Mouse (Mus musculus) embryo, embryonic 10.5 days (tissue): ENCODE data around the gene Myt1.
"Not testable (repeated sequence)": the region's sequence is repeated elsewhere in the genome, so short reads cannot be mapped to it uniquely, and the experiment has no call there.

ENCODE experiments used
- DNase-seq: peaks from one replicate; pipeline ENCODE4 v3.0.0-alpha.2; 2015; ENCODE audit warnings: low spot score

Gene Myt1

DNA sequence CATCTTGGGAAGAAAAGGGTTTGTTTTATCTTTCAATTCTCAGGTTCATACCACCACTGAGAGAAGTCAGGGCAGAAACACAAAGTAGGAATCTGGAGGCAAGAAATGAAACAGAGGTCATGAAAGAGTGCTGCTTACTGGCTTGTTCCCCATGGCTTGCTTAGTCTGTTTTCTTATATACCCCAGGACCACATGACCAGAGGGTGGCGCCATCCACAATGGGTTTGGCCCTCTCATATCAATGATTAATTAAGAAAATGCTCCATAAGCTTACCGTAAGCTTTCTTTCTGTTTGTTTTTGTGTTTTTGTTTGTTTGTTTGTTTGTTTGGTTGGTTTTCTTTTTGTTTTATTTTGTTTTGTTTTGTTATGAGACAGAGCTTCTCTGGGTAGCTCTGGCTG, 14.6 kb downstream of the Myt1 start:
- no peak for DNase-seq

DNA sequence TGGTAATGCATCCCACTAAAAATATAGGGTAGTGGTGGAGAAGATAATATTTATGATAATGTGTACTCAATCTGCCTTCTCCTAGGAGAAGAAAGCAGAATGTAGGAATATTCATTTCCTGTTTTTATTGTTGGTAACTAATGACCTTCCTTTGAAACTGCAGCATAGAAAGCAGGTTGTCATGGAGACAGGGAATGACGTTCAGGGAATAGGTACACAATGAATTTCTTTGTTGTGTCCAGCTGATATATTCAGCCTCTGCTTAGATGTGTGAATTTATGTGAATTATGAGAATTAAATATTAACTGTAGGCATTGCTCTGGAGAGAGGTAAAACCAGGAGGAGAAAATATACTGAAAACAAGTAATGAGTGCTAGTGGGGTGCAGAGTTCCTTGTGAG, 18.3 kb downstream of the Myt1 start:
- DNase-seq = peak; percentile 24

DNA sequence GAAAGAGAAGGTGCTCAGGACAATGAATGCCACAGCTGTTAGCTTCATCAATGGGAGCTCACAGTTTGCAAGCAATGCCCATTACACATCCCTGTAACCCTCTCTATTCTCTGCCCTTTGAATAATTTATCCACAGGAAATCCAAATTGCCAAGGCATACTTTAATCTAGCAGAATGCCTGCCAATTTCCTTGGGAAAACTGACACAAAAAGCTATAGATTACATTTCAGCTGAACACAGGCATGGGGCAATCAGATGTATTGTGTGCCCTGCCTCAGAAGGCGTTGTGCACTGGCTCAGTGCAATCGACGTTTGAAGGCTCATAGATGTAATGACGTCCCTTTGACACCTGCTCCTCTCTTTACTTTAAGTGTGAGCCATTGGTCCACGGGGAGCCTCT, 24.7 kb downstream of the Myt1 start:
- DNase-seq = no peak

DNA sequence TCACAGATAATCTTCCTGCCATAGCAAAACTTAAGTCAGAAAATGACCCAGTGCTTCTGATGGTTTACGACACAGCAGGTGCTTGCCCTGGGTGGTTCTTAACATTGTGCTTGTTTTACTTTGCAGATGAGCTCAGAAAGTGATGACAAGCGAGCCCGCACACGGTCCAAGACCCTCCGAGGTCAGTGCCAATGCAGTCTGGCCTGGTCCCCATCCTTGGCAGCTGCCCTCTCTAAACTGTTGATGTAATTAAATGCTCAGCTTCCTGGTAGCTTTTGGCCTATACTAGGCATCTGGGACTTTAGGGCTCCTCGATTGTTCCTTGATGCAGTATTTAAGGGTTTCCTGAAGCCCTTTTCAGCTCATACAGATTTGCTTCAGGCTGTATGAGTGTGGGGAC, 26.3 kb downstream of the Myt1 start:
- no peak for DNase-seq

DNA sequence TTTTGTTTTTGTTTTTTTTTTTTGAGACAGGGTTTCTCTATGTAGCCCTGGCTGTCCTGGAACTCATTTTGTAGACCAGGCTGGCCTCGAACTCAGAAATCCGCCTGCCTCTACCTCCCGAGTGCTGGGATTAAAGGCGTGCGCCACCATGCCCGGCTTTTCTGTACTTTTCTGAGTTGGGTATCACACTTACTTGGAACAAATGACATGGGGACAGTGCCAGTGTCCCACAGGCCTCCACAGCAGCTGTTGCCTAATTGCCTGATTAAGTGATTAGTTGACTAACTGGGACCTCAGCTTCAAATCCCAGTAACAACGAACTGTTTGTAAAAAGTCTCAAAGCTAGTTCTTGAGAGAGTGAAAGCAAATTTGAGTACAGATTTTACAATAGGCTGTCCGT, 30.1 kb downstream of the Myt1 start:
- DNase-seq = not testable (repeated sequence)

DNA sequence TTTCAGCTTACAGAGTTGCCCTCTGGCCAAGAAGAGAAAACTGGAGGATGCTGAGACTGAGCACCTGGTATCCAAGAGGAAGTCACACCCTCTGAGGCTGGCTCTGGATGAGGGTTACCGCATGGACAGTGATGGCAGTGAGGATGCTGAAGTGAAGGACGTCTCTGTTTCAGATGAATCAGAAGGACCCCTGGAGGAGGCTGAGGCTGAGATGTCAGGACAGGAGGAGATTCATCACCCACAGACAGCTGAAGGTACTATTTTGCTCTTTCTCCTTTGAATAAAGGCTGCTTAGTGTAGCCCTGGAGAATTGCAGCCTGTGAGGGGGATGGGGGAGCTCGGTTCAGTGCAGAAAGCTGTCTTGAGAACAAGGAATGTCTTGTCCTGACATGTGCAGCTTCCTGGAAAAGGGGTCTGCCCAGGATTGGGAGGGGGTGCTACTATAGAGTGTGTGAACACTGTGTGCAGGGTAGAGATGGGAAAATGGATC, 32.6 kb downstream of the Myt1 start:
- DNase-seq = no peak

DNA sequence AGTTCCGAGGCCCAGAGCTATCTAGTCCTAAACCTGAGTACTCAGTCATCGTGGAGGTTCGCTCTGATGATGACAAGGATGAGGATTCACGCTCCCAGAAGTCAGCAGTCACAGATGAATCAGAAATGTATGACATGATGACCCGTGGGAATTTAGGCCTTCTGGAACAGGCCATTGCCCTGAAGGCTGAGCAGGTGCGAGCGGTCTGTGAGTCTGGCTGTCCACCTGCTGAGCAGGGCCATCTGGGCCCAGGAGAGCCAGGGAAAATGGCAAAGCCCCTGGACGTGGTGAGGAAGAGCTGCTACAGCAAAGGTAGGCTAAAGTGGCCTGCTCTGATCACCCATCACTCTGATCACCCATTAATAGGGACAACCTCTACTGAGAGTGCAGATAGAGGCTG, 34.5 kb downstream of the Myt1 start:
- no peak for DNase-seq

DNA sequence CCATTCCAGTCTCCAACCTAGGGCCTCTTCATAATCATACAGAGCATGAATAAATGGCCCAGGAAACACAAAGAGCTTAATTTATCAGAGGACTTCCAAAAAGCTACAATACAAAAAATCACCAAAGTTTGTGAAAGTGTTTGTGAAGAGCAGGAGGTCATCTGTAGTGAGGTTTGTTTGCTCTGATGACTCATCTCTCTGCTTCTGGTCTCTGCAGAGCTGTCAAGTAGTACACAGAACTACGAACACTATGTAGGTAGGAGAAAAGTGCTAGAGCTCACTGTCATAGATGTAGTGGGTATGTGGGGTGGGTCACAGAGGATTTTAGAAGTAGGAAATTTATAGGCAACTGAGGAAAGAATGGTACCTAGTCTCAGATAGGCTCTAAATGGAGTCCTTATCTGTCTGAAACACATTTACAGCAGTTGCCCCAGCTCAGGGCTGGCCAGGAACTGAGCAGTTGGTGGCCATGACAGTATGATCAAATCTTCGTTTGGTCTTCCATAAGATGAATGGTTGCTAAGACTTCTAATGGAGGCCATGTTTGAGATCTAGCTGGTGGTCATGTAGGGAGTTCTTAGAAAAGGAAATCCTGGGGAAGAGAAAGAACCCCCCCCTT, 66.0 kb downstream of the Myt1 start:
- DNase-seq = no peak

DNA sequence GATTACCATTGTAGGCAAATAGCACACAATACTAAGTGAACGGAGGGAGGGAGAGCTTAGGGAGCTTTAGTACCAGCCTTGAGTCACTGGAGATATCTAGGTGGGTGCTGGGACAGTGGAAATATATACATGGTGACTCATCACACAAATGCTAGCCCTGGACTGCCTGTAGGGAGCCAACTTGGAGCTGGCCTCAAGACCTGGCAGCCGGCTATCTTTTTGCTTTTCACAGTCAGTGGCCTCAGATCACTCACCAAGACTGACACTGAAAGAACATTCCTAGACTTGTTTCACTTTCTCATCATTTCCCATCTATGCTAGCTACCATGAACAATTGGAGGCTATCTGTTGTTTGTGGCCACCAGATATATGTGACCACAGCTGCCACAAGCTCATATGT, 69.6 kb downstream of the Myt1 start:
- DNase-seq = no peak

DNA sequence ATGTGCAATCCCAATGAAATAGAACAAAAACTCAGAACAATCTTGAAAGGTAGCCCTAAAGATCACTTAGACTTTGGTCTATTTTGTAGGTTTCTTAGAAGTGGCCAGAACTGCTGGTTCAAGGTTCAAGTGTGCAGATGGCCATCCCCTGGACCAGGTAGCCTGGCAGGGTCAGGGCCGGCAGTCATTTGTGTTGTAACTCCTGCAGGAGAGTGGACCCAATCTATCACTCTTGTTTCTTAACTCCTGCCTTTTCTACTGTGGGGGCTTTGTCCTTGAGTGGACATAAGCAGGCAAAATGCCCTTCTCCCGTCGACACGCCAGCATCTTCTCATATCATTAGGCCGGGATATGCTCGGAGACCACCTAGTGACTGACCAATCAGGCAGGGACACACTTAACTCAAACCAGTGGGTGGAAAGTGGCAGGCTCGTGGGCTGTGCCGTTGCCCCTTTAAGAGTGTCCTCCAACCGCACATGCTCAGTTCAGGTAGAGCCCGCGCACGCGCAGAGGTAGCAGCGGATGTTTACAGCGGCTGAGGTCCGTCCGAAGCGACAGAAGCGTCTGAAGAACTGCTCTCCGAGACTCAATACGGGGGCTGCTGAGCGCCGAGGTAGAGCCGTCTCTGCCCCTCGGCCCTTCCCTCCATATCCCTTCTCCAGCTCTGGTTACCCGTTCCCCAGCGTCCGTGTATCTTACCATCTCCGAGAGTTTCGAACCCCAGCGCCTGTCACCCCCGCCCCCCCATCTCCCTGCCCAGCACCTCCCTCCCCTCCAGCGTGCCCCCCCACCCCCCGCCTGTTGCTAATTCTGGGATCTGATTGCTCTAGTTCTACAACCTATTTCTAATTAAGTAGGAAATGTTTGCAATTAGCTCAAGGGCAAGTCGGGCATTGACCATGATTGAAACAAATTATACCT, 74.5 kb downstream of the Myt1 start, which contains the start of gene Pcmtd2:
TSS of gene Pcmtd2 (plus strand) at position 483 of the 921 bp plus-strand sequence.
- DNase-seq = peak; percentile 97

DNA sequence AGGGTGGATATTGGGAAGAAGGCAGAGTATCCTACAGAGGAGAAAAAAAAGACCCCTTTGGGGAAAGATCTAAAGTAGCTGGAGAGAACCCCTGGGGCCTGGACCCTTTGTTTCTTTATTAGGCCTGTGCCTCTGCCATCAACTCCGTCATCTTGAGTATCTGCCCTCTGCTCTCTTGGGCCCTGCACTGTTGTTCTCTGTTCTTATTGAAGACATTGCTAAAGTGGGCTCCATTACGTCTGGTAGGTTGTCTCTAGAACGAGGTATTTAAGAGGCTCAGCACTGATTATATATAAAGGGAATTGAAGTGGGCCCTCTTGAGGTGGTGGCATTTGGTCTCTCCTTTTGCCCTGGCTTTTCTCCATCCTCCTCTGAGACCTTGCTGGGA, 75.2 kb downstream of the Myt1 start:
- peak; percentile 33 for DNase-seq

DNA sequence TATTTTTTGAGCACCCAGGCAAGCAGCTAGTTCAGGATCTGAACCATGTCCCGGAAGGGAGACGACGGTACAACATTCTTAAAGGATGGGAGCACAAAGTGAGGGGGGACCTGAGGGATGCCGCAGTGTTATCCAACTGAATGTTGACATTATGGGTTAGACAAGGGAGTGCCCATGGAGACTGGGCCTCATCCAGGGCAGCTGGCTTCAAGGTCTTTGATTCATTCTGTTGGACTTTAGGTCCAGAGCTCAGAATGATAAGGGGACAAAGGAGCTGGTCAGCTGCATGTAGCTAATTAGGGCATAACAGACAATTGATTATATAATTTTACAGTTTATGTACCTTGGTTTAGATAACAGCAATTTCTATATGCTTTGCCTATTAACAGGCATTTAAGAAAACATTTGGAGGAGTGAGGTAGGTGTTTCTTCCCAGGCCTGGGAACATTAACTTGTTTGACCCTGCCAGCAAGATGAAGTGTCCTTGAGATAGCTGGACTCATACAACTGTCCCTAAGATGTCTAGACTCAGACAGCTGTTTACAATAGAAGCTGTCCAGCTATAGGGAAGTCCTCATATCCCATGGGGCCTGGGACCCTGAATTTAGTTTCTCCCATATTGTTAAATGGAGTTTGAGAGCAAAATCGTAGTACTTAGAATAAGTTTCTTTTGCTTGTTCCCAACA, 82.7 kb downstream of the Myt1 start:
- no peak for DNase-seq

DNA sequence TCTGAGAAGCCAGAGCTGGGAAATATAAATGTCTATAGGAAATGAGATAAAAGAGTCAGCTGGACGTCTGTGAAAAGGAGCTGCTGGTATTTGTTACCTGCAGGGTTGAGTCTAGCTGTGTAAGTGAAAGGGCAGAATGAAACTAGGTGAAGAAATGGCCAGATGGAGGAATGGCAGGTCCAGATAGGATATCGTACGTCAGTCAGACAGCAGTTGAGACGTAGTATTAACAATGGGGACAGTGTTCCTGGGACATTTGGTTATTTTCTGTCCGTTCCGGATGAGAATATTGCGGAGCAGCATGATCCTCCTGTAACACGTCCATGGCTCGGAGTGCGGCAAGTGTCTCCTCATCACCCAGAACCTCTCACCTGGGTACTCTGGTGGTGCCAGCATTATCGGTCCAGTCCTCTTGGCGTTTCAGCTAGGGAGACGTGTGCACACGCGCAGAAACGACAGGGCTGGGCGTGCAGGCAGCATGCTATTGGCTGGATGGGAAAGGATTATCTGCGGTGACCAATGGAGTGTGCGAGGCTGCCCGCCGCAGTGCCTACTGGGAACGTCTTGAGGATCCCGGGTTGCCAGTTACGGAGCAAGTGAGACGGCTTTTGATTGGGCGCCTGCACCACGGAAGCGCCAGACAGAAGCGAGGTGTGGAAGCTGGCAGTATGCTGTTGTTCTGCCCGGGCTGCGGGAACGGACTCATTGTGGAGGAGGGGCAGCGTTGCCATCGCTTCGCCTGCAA, 100.8 kb downstream of the Myt1 start, which contains the start of gene Polr3k:
TSS of gene Polr3k (plus strand) at position 547 of the 745 bp plus-strand sequence.
- peak; percentile 96 for DNase-seq

DNA sequence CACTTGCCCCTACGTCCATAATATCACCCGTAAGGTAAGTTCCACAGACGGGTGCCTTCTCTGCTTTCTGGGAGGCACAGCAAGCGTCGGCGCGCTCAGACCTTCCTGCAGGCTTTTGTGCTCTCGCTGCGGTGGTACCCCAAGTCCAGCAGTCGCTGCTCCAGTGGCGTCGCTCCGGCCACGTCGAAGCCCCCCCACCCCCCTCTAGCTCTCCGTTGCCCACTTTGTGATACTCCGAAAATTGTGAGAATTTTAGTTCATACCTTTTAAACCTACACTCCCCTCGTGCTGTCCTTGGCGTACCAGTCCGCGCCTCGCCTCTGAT, 101.4 kb downstream of the Myt1 start:
- no peak for DNase-seq

DNA sequence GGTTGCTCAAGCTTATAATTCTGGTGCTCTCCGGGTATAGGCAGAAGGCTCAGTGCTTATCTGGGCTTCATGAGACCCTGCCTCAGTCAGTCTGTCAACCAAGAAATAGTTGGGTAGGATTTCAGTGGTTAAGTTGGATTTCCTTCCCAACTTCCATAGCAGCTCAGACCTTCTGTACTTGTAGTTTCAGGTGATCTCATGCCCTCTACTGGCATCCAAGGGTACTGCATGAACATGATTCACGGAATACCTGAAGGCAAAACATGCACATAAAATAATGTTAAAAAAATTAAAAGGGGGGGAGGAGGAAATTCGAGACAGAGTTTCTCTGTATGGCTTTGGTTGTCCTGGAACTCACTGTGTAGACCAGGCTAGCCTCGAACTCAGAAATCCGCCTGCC, 103.8 kb downstream of the Myt1 start:
- peak; percentile 85 for DNase-seq

DNA sequence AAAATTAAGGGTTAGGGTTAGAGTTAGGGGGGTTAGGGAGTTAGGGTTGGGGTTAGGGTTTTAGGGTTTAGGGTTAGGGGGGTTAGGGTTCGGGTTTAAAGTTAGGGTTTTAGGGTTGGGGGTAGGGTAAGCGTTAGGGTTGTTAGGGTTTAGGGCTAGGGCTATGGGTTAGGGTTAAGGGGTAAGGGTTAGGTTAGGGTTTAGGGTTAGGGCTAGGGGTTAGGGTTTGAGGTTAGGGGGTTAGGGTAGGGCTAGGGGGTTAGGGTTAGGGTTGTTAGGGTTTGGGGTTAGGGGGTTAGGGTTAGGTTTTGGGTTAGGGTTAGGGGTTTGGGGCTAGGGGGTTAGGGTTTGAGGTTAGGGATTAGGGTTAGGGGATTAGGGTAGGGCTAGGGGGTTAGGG, 107.9 kb downstream of the Myt1 start:
- no peak for DNase-seq
